Mouse (Mus musculus): ENCODE data around the gene Nfe2l3. TPM values are rescaled to one million over a fixed set of nuclear protein-coding genes. Genes with fewer than 3 reads are reported as not detected.
"Not testable (repeated sequence)": the region's sequence is repeated elsewhere in the genome, so short reads cannot be mapped to it uniquely, and the experiment has no call there.

Nfe2l3 gene
- total RNA-seq (2021): under 1 TPM in 1 of 2 experiments, not detected in 1; 0.13 TPM
- long read RNA-seq, experiment 1, partial matches to known transcripts: 0 of 1 reads
- long read RNA-seq, experiment 1, other reads (novel, unspliced or antisense): 0 of 1 reads
- long read RNA-seq, experiment 2, partial matches to known transcripts: 0 of 2 reads
- long read RNA-seq, experiment 2, other reads (novel, unspliced or antisense): 1 of 2 reads

DNA sequence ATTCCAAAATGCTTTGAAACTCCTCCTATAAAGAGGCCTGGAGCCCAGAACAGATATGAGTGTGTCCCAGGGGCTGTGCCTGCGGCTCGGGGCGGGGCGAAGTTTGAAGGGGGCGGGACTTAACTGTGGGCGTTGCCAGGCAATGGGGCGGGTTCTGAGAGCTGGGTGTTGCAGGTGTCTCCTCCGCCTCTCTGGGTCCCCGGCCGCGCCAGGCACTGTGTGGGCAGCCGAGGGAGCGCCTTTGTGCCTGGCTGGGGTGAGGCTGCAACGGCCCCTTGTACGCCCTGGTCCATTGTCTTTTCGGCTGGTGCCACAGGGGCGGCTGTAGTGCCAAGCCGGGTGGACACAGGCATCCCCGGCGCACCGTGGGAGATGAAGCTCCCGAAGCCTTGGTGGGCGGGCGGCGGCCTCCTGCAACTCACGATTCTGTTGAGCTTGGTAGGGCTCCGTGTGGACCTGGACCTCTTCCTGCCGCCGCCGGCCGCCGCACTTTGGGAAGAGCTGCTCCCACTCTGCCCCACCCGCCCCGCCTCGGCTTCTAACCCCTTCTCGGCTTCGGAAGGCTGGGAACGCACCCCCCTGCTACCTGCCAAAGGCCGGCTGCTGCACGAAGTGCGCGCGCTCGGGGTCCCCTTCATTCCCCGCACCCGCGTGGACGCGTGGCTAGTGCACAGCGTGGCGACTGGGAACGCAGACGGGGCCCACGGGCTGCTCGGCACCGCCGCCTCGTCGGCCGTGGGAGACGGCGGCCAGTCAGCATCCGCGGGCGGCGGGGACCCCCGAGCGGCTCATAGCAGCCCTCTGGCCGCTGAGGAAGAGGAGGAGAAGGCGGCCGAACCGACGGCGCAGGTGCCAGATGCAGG, at the start of gene Nfe2l3:
Nfe2l3 (plus strand) TSS at position 136 of the 863 bp plus-strand sequence.
- peak; percentile 19 to 30 for DNase-seq (ENCODE audit: low spot score in 2 of 2)

GRCm38 (mm10) chr6:51383769-51384755, 48.4 kb upstream of the Nfe2l3 start:
- peak; percentile 72 to 83 for DNase-seq (ENCODE audit: low spot score in 2 of 2)

DNA sequence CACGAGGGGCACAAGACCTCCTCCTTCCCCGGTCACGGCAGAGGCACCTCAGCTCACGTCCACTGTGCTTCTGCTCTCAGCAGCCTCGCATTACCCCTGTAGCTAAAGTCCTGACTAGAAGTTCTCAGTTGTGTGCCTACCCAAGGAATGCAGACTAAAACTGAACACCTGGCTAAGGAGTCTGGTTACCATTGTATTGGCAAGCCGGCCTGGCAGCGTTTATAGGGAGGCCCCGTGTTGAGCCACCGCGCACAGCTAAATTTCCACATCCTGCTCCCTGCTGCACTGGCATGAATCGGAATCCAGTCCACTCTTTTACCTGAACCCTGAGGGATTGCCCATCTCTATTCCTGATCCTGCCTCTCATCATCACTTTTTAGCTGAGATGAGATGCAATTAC, 42.0 kb upstream of the Nfe2l3 start:
- no peak for DNase-seq (ENCODE audit: low spot score in 2 of 2)

GRCm38 (mm10) chr6:51391816-51392490, 40.5 kb upstream of the Nfe2l3 start:
- DNase-seq (ENCODE audit: low spot score in 2 of 2): no peak

GRCm38 (mm10) chr6:51393341-51394128, 38.9 kb upstream of the Nfe2l3 start:
- no peak for DNase-seq (ENCODE audit: low spot score in 2 of 2)

GRCm38 (mm10) chr6:51394367-51394766, 38.1 kb upstream of the Nfe2l3 start:
- not testable (repeated sequence) for DNase-seq (ENCODE audit: low spot score in 2 of 2)

DNA sequence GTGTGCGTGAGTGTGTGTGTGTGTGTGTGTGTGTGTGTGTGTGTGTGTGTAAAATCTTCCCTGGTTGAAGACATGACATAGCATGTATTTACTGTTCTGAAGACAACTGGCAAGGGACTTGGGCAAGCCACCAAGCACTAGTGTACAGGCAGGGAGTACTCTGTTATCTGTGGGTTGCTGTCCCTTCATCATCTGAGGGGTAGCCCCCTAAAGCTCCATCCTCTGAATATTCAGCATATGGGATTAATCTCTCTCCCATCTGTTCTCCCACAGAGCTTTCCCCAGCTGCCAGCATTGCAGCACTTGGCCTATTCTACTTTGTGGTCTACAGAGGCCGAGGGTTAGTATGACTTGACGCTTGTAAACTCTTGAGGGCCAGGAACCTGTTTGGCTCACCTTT, 37.5 kb upstream of the Nfe2l3 start:
- not testable (repeated sequence) for DNase-seq (ENCODE audit: low spot score in 2 of 2)

DNA sequence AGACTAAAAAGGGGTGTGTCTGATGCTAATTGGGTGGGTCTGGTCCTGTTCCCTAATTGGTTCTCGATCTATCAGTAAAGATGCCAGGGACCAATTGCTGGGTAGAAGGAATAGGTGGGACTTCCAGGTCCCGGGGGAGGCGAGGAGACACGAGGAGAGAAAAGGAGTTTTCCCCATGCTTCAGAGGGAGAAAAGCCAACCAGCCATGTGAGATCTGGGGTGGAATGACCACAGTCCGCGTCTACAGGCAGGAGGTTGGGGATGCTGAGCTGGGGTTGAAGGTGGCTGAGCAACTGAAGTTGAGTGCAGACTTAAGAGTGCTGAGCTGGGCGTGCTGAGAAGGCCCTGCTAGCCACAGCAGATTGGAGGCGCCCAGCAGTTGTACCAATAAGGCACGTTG, 37.0 kb upstream of the Nfe2l3 start:
- DNase-seq (ENCODE audit: low spot score in 2 of 2): no peak

DNA sequence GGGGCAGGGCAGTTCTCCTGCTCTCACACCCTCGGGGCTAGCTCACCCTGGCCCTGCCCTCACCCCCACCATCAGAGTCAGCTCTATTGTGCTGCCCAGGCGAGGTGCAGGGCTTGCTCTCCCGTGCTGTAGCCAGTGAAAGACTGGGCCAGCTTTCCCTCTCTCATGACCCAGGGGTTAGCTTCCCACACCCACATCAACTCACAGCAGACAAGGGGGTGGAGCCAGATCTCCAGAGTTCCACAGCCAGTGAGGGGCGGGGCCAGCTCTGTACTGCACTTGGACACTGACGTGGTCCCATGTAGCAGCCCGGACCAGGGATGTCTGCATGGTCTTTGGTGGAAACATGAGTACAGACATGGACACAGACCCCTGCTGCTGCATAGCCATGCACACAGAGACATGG, 33.4 kb upstream of the Nfe2l3 start:
- DNase-seq (ENCODE audit: low spot score in 2 of 2): no peak

- no peak for DNase-seq (ENCODE audit: low spot score in 2 of 2)
Measured at GRCm38 (mm10) chr6:51401294-51401693, 31.2 kb upstream of the Nfe2l3 start.

GRCm38 (mm10) chr6:51403598-51403997, 28.9 kb upstream of the Nfe2l3 start:
- no peak for DNase-seq (ENCODE audit: low spot score in 2 of 2)

DNA sequence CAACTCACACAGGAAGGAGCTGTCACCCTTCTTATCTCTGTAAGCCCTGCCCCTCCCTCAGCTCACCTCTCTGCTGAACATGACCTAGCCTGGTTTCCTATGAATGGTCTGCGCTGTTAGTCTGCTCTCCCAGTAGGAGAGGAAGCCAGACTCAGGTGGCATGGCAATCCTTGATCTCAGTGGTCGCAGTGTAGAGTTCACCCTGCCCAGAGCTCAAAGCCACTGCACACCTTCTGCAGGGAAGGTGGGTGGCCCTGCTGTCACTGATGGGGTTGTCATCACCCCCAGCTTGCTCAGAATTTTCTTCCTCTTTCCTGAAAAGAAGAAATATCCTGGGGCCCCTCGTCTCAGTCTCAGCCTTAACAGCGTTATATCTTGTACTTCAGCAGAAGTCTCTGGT, 28.0 kb upstream of the Nfe2l3 start:
- no peak for DNase-seq (ENCODE audit: low spot score in 2 of 2)

DNA sequence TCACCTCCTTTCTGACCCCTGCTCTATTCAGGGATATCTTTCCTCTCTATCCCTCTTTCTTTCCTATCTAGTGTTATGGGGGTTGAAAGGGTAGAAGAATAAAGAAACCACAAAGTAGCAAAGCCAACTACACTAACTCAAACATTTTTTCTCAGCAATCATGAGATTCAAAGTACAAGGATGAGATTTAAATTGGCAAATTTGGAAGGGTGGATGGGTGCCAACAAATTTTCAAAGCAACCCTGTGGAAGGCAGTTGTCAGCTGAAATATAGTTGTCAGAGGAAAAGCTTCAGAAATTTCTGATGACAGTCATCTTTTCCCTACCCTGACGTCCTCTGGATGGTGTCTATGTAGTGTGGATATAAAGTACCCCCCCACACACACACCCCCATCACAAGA, 16.0 kb upstream of the Nfe2l3 start:
- no peak for DNase-seq (ENCODE audit: low spot score in 2 of 2)

DNA sequence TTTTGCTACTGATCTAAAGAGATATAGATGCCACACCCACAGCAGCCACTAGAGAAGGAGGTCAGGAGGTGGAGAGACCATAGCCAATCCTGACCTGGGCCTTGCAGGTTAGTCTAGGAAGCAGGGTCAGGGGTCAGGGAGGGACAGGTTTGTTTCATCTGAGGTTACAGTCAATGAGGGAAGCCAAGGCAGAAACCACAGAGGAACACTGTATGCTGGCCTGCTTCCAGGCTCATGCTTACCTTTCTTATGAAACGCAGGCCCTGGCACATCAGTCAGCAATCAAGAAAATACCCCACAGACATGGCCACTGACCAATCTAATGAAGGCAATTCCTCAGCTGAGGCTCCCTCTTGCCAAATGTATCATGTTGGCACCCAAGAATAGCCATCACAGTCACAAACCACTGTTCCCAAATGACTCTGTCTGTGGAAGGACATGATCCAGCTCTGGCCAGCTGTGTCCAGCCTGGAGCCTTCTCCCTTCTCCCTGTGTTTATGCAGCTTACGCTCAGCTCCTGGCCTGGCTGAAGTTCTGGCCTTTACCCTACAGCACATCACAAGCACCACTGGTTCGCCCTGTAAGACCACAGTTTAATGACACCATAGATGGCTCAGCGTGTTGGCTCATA, 15.0 kb upstream of the Nfe2l3 start:
- no peak for DNase-seq (ENCODE audit: low spot score in 2 of 2)

- no peak for DNase-seq (ENCODE audit: low spot score in 2 of 2)
Measured at GRCm38 (mm10) chr6:51423466-51424122, 8.9 kb upstream of the Nfe2l3 start.

DNA sequence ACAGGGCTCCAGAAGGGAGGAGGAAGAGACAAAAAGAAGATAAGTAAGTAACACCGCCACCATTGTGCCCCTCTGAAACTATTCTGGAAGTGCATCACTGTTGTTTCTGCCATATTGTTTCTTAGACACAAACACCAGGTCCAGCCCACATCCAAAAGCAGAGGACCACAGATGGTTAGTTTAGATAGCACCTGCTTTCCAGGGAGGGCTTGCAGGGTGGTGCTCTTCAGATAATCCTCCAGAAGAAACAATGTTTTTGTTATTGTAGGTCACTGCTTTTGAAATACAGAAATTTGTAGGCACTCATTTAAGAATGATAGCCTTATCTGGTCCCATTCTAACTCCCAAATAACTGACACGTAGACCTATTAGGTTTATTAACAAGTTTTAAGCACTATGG, 7.9 kb upstream of the Nfe2l3 start:
- DNase-seq (ENCODE audit: low spot score in 2 of 2): no peak

- DNase-seq (ENCODE audit: low spot score in 2 of 2): no peak
Measured at GRCm38 (mm10) chr6:51434270-51434669, 1.8 kb downstream of the Nfe2l3 start.

- no peak for DNase-seq (ENCODE audit: low spot score in 2 of 2)
Measured at GRCm38 (mm10) chr6:51437665-51438064, 5.2 kb downstream of the Nfe2l3 start.

DNA sequence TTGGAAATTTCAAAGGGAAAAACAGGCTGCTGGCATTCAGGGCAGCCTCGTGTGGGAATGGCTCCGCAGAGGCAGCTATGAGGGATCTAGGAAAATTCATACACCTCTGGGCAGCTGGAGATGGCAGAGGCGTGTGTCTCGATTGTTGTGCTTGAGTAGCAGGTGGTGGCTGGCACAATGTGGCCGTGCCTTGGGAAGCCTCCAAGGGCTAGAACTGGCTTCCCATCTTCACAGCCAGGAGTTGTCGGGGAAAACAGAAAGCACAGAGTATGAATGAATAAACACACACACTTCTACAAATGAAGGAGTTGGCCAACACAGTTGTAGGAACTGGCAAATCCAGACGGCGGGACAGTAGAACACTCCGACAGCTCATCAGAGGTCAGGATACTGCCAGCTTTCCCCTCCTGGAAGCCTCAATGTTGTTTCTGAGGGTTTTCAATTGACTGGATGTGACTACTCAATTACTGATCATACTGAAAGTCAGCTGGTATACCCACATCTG, 6.4 kb downstream of the Nfe2l3 start:
- no peak for DNase-seq (ENCODE audit: low spot score in 2 of 2)
